Mouse (Mus musculus) testis, adult 2 months (tissue): ENCODE results near the gene Zfp326.

Experiments used
- CTCF ChIP-seq: fragments of 200-500 bp; IDR thresholded peaks from 2 replicates; pipeline ENCODE4 v1.5.1; 2012; ENCODE audit warnings: low read depth, mild to moderate bottlenecking, inconsistent platforms, low read length, moderate library complexity; ENCODE audit not compliant: control insufficient read depth, insufficient read depth, insufficient replicate concordance
- POLR2A ChIP-seq: fragments of 200-500 bp; IDR thresholded peaks from 2 replicates; pipeline ENCODE4 v1.6.1; 2012; ENCODE audit warnings: low read depth, mild to moderate bottlenecking, inconsistent platforms, low read length, moderate library complexity; ENCODE audit not compliant: control insufficient read depth

GRCm38 (mm10) chr5:105872176-105872575 lies 4.2 kb upstream of the Zfp326 start:
- TF ChIP-seq CTCF, result no peak
- TF ChIP-seq POLR2A, result no peak
